Mouse (Mus musculus) adrenal gland, adult 10 weeks (tissue): ENCODE data around the gene Mgmt. TPM values are rescaled to one million over a fixed set of nuclear protein-coding genes. Genes with fewer than 3 reads are reported as not detected.

Experiments
- polyA plus RNA-seq: library from polyadenylated mRNA; stranded (reverse); fragments of 350-450 nt; fragmentation: Illumina TruSeq; extraction: RNeasy Lipid Tissue Mini Kit (QIAGEN cat#74804); gene quantifications from one replicate; pipeline ENCODE4 v1.2.3, GENCODE M21; 2014; ENCODE audit warnings: low read depth, low replicate concordance

Gene Mgmt
- polyA plus RNA-seq = 0.17 TPM

DNA sequence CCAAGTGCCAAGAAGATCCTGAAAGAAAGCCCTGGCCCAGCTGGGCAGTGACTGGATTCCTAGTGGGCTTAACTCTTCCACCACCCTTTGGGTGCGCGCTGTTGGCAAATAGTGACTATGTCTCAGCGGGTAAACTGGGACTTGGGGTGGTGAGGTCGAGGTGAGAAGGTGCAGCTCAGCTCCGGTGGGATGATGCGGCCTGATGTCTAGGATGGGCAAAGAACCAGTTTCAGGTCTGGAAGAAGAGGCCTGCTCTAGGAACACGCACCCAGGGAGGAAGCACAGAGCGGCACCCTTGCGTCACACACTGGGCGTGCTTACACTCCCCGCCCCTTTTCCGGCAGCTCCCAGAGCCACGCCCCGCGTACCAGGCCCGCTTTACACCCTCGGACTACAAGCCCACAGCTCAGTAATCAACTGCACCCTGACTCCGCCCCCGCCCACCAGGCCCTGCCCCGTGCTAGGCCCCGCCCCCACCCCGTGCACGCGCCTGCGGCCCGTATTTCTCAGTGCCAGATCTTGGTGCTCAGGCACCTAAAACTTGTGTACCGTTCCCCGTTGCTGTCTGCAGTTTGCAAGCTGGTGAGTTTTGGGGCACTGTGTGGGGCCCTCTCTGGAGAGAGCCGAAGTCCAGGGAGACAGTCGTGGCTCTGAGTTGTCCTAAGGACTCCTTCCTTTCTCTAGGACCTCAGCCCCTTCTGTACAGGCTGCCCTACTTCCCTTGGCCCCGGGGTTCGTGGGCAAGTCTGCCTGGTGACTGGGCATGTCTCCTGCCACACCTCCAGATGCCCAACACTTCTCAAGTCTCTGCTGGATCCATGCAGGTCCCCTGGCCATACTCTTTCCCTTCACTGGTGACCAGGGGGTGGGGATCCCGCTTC, at the start of gene Mgmt:
TSS of gene Mgmt (plus strand) at position 509 of the 881 bp plus-strand sequence.

